Mouse (Mus musculus): ENCODE data around the gene Gemin5. TPM values are rescaled to one million over a fixed set of nuclear protein-coding genes. Genes with fewer than 3 reads are reported as not detected.
"Not testable (repeated sequence)": the region's sequence is repeated elsewhere in the genome, so short reads cannot be mapped to it uniquely, and the experiment has no call there.

Gemin5 gene
- polyA plus RNA-seq (2014; fragmentation: Nextera tagmentation; extraction: Ambion mirVana) = 14.9 and 15.6 TPM in 2 replicates

DNA sequence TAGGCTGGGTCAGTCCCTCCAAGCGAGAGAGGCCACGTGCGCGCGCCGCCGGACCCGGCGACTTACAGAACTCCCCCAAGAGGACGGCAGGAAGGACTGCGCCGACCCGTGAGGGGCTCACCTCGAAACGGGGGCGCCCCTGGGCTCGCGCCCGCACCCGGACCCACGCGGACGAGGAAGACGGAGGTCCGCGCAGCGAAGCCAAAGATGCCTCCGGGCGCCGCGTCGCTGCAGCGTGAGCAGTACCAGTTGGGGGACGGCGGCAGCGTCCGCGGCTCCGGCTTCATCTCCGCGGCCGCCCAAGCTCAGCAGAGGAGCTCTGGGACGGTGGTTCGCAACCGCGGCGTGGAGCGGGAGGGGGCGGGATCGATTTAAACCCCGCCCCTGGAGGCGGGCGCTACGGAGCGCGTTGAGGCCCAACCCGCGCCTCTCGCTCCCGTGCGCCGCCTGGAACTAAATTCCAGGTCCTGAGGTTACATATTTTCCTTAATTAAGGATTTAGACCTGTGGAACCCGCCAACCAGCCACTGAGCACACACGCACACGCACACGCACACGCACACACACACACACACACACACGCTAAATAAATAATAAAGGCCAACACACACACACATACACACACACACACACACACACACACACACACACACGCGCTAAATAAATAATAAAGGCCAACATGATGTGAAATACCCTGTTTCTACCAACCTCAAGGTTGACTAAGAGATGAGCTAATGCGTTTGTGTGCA is at the start of gene Gemin5:
Gene Gemin5, minus strand, starts transcription at position 373 of the 749 bp plus-strand sequence.
- H3K4me2 ChIP-seq (ENCODE audit: low read depth, low read length) = peak within 1 kb of the TSS; percentile 49

DNA sequence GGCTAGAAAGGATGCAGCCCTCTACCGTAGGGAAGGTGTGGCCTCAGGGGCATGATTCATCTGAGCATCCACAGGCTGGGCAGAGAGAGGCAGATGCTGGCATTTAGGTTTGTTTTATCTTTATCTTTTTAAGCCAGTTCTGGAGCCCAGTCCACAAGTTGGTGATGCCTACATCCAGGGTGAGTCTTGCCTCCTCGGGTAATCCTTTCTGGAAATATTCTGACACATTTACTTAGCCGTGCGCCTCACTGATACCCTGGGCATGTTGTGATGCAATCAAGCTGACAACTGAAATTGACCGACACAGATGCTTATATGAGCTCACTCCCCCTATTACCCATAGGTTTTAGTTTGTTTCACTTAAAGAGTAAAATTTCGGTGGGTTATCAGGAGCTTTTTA is 48.5 kb upstream of the Gemin5 start:
- no peaks in the 10 kb centered on the region for H3K4me1 ChIP-seq (ENCODE audit: control insufficient read depth, insufficient read depth, low read length)
- no peak overlapping the region for H3K27ac ChIP-seq (ENCODE audit: low read depth, low read length)
- H3K27me3 ChIP-seq (ENCODE audit: control insufficient read depth, insufficient read depth, low read length) = no peaks in the 10 kb centered on the region
- 88% methylated on average over 6 of the region's 6 CpGs for WGBS
- no peak overlapping the region for H3K4me3 ChIP-seq (ENCODE audit: low read depth, low read length)
- ATAC-seq (ENCODE audit: low read depth) = no peak
- H3K9me3 ChIP-seq (ENCODE audit: control insufficient read depth, low read length) = no peaks in the 10 kb centered on the region
- no peak overlapping the region for H3K4me2 ChIP-seq (ENCODE audit: low read depth, low read length)
- H3K36me3 ChIP-seq (ENCODE audit: control insufficient read depth, insufficient read depth, low read length) = no peaks in the 10 kb centered on the region
- H3K9ac ChIP-seq (replicated peaks; ENCODE audit: low read depth, low read length) = no peak overlapping the region

More for the DNA sequence above, at the start of gene Gemin5:
- Histone ChIP-seq H3K27me3 (ENCODE audit: control insufficient read depth, insufficient read depth, low read length) (no peaks in the 10 kb centered on the region), H3K4me3 (ENCODE audit: low read depth, low read length) (peak within 1 kb of the TSS; percentile 78), H3K27ac (ENCODE audit: low read depth, low read length) (no peak within 1 kb of the TSS), H3K9ac (replicated peaks; ENCODE audit: low read depth, low read length) (peak within 1 kb of the TSS; percentile 70), H3K36me3 (ENCODE audit: control insufficient read depth, insufficient read depth, low read length) (peaks cover 6% of the 10 kb centered on the region; the same call in 1 of the 2 replicates), H3K9me3 (ENCODE audit: control insufficient read depth, low read length) (no peaks in the 10 kb centered on the region), H3K4me1 (ENCODE audit: control insufficient read depth, insufficient read depth, low read length) (peaks cover 17% of the 10 kb centered on the region)
- WGBS = 2% methylated on average over 59 of the region's 71 CpGs
- ATAC-seq (ENCODE audit: low read depth) = peak; percentile 88

DNA sequence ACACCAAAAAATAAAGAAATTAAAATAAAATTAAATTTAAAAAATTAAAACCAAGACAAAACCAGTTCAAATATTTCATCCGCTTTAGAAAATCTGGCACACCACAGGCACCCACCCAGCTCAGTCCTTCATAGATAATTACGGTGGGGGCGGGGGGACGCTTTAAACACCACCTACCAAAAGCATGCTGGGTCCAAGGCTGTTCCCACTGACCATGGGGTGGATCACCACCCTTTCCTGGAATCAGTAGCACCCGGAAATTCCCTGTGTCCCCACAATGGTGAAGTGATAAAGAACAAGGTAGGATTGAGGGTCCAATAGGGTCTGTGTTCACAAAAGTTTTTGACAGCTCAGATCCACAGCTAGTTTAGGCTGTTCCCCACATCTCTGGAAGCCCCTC is 47.5 kb upstream of the Gemin5 start:
- Histone ChIP-seq H3K4me3 (ENCODE audit: low read depth, low read length) (no peak overlapping the region), H3K9me3 (ENCODE audit: control insufficient read depth, low read length) (no peaks in the 10 kb centered on the region), H3K36me3 (ENCODE audit: control insufficient read depth, insufficient read depth, low read length) (no peaks in the 10 kb centered on the region), H3K27me3 (ENCODE audit: control insufficient read depth, insufficient read depth, low read length) (no peaks in the 10 kb centered on the region), H3K4me2 (ENCODE audit: low read depth, low read length) (no peak overlapping the region), H3K9ac (replicated peaks; ENCODE audit: low read depth, low read length) (no peak overlapping the region), H3K4me1 (ENCODE audit: control insufficient read depth, insufficient read depth, low read length) (no peaks in the 10 kb centered on the region), H3K27ac (ENCODE audit: low read depth, low read length) (no peak overlapping the region)
- no peak for ATAC-seq (ENCODE audit: low read depth)
- WGBS = 83% methylated on average over 5 of the region's 5 CpGs

DNA sequence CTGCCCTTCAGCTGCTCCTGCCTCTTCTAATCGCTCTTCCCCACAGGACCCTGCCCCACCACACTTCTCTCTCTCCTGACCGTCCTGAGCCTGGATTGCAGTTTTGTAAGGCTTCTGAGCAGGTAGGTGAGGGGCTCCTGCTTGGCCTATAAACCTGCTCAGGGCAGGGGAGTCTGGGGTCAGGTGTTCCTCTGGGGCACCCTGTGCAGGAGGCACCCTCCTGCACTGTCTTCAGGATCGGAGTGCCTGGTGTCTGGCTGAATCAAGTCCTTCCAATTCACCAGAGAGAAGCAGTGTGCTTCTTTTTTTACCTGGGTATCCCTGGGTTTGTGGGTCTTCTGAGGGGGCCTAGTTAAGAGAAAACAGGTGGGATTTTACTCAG is 46.7 kb upstream of the Gemin5 start:
- not testable (repeated sequence) for H3K4me2 ChIP-seq (ENCODE audit: low read depth, low read length); H3K4me3 ChIP-seq (ENCODE audit: low read depth, low read length); H3K9ac ChIP-seq (replicated peaks; ENCODE audit: low read depth, low read length); ATAC-seq (ENCODE audit: low read depth); H3K36me3 ChIP-seq (ENCODE audit: control insufficient read depth, insufficient read depth, low read length); H3K4me1 ChIP-seq (ENCODE audit: control insufficient read depth, insufficient read depth, low read length); H3K27me3 ChIP-seq (ENCODE audit: control insufficient read depth, insufficient read depth, low read length); H3K9me3 ChIP-seq (ENCODE audit: control insufficient read depth, low read length); H3K27ac ChIP-seq (ENCODE audit: low read depth, low read length)
- 45% methylated on average over 2 of the region's 3 CpGs for WGBS

DNA sequence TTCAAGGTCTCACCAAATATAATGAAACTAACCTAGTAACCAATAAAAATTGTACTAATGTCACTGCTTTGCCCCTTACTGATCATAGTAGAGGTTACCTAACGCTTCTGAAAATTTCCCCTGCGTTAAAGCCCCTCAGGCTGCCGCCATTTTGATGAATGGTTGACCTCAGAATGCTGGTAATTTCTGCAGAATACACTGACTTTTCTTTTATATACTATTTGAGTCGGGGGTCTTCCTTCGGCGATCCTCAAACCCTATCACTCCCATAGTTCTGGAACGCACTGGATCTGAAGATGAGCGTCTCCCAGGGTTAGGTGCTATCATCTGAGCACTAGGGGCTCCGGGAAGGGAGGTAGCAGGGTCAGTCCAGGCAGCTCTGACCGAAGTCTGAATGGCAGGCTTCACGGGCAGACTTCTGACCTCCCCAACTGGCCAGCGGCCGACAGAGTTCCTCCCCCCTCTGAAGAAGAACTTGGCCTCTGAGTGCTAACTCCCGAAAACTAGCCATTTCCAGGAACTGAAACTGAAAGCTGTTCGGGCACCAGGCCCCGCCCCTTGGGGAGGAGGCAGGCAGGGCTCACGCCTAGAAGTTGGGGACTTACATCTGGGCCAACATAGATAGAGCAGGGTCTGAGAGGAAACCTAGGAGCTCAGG is 46.2 kb upstream of the Gemin5 start:
- Histone ChIP-seq H3K27ac (ENCODE audit: low read depth, low read length) (no peak overlapping the region), H3K27me3 (ENCODE audit: control insufficient read depth, insufficient read depth, low read length) (no peaks in the 10 kb centered on the region), H3K4me2 (ENCODE audit: low read depth, low read length) (peak overlapping the region; percentile 35), H3K9ac (replicated peaks; ENCODE audit: low read depth, low read length) (no peak overlapping the region; the same call in 1 of the 2 replicates), H3K4me1 (ENCODE audit: control insufficient read depth, insufficient read depth, low read length) (no peaks in the 10 kb centered on the region), H3K9me3 (ENCODE audit: control insufficient read depth, low read length) (no peaks in the 10 kb centered on the region), H3K4me3 (ENCODE audit: low read depth, low read length) (peak overlapping the region; percentile 16), H3K36me3 (ENCODE audit: control insufficient read depth, insufficient read depth, low read length) (no peaks in the 10 kb centered on the region)
- WGBS = 38% methylated on average over 17 of the region's 17 CpGs
- no peak for ATAC-seq (ENCODE audit: low read depth)

DNA sequence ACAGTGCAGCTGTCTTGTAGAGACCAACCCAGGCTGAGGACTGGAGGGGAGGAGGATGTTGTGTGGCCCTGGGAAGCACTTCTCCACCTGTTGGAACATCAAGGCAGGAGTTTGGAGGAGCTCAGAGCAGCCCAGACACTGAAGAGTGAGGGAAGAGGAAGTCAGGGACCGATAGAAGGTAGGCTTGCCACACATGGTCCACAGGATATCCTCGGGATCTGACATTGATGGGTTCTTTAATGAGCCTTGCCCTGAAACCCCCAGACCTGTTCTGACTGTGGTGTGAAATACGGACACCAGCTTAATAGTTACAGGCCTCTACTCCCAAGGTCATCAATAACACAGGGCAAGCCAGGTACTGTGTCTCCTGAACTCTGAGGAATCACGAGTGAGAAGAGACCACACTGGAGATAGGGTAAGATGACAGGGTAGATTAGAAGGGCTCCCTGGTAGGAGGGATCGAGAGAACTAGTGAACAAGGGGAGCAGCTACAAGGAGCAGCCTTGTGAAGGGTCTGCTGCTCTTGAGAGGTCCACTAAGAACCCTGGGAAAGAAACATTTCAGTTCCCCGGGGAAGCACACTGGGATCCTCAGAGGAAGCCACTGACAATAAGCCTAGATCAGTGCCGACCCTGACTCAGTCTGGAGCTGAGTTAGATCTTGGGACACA is 45.5 kb upstream of the Gemin5 start:
- 89% methylated on average over 7 of the region's 7 CpGs for WGBS
- no peak overlapping the region for H3K4me3 ChIP-seq (ENCODE audit: low read depth, low read length)
- H3K27me3 ChIP-seq (ENCODE audit: control insufficient read depth, insufficient read depth, low read length) = no peaks in the 10 kb centered on the region
- H3K9ac ChIP-seq (replicated peaks; ENCODE audit: low read depth, low read length) = no peak overlapping the region
- H3K4me2 ChIP-seq (ENCODE audit: low read depth, low read length) = no peak overlapping the region
- no peaks in the 10 kb centered on the region for H3K4me1 ChIP-seq (ENCODE audit: control insufficient read depth, insufficient read depth, low read length)
- no peak overlapping the region for H3K27ac ChIP-seq (ENCODE audit: low read depth, low read length)
- ATAC-seq (ENCODE audit: low read depth) = no peak
- no peaks in the 10 kb centered on the region for H3K36me3 ChIP-seq (ENCODE audit: control insufficient read depth, insufficient read depth, low read length)
- H3K9me3 ChIP-seq (ENCODE audit: control insufficient read depth, low read length) = no peaks in the 10 kb centered on the region

DNA sequence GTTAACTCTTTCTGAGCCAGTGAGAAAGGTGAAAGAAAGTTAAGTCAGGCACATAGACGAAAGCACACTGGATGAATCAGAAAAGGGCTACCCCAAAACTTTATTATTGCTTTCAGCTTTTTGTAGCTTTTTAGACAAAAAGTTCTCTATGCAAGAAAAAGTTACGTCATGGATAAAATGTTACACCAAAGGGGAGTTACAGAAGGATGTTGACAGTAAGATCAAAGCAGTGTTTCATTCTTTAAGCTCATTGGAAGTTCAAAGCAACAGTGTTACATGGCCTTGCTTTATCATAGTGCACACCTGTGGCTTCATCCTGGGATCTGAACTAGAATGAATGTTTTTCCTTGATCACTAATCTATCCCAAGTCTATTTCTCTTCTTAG is 43.3 kb upstream of the Gemin5 start:
- Histone ChIP-seq H3K4me3 (ENCODE audit: low read depth, low read length) (no peak overlapping the region), H3K36me3 (ENCODE audit: control insufficient read depth, insufficient read depth, low read length) (no peaks in the 10 kb centered on the region), H3K9ac (replicated peaks; ENCODE audit: low read depth, low read length) (no peak overlapping the region), H3K27ac (ENCODE audit: low read depth, low read length) (no peak overlapping the region), H3K9me3 (ENCODE audit: control insufficient read depth, low read length) (no peaks in the 10 kb centered on the region), H3K27me3 (ENCODE audit: control insufficient read depth, insufficient read depth, low read length) (no peaks in the 10 kb centered on the region), H3K4me1 (ENCODE audit: control insufficient read depth, insufficient read depth, low read length) (no peaks in the 10 kb centered on the region), H3K4me2 (ENCODE audit: low read depth, low read length) (no peak overlapping the region)
- ATAC-seq (ENCODE audit: low read depth) = no peak
- 5% methylated on average over 2 of the region's 2 CpGs for WGBS

DNA sequence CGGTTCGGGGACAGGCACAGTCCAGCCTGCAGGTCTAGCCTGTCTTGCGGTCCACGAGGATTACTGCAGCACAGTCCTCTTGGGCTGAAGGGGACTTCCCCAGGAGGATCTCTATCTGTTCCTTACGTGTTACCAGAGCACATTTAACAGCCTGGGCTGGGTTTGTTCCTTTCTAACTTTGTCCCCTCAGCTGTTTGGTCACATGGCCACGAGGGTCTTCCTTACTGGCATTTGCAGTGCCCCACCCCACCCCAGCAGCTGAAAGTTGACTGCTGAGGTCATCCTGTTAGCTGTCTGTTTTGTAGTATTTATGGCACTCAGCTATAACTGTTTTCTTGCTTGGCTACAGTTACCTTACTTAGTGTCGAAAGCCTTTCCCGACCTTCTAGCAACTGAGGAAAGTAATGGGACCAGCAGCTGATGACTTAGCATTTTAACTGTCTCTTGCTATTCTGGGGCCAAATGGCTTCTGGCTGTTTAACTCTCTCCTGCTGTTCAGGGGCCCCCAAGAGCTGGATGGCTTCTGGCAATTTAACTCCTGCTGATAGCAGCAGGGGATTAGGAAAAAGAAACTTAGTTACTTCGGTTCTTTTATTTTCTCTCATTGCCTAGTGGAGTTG is 42.8 kb upstream of the Gemin5 start:
- no peak overlapping the region for H3K4me3 ChIP-seq (ENCODE audit: low read depth, low read length)
- WGBS = 16% methylated on average over 9 of the region's 9 CpGs
- ATAC-seq (ENCODE audit: low read depth) = no peak
- no peaks in the 10 kb centered on the region for H3K36me3 ChIP-seq (ENCODE audit: control insufficient read depth, insufficient read depth, low read length)
- H3K9me3 ChIP-seq (ENCODE audit: control insufficient read depth, low read length) = no peaks in the 10 kb centered on the region
- H3K27ac ChIP-seq (ENCODE audit: low read depth, low read length) = no peak overlapping the region
- no peaks in the 10 kb centered on the region for H3K4me1 ChIP-seq (ENCODE audit: control insufficient read depth, insufficient read depth, low read length)
- H3K27me3 ChIP-seq (ENCODE audit: control insufficient read depth, insufficient read depth, low read length) = no peaks in the 10 kb centered on the region
- H3K4me2 ChIP-seq (ENCODE audit: low read depth, low read length) = no peak overlapping the region
- H3K9ac ChIP-seq (replicated peaks; ENCODE audit: low read depth, low read length) = no peak overlapping the region
